Mouse (Mus musculus): ENCODE data around the gene Klf9.
A peak's percentile ranks its signal among the peaks of the same experiment; 100 is the strongest.

Klf9 gene

DNA sequence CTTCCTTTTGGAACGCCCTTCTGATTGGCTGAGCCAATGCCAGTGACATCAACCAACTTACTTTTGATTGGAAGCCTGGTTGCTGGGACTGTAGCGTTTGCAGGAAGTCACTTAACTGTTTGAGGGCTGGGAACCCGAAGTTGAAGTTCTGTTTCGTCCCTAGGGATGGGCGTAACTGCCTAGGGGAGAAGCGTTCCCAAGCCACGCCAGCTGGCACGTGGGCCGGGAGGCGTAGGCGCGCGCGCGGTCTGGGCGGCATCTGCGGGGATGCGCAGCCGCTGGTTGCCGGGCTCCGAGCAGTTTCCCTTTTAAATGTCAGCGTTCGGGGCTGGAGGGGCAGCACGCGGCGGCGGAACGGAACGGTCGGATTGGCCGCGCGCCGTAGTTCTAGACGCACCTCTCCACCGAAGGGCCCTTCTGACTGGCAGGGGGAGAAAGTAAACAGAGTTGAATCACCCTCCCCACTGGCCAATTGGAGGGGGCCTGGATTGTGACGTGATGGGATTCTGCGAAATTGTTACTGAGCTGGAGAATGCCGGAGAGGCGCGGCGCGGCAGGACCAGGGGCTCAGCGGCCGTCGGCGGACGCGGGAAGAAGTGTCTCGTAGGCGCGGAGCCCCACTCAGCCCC lies at the start of gene Klf9:
Gene Klf9 (plus strand): TSS at position 538 of the 629 bp plus-strand sequence.
- peak; percentile 97 for DNase-seq (ENCODE audit: extremely low read depth, insufficient read length, low spot score)

DNA sequence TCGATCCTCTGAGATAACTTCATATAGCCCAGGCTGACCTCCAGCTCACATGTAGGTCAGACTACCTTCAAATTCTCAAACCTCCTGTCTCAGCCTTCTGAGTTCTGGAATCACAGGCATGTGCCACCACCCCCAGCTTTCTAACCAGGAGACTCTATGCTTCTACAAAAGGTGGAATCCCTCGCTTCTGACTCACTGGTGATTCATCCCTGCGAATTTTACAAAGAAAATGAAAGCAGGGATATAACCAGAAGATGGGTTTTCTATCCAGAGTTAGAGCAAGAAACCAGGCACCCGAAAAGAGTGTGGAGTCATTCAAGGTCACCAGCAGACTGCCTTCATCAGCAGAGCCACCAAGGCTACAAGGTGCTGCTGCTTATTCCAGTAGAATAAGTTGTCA lies 49.4 kb upstream of the Klf9 start:
- peak; percentile 25 for DNase-seq (ENCODE audit: extremely low read depth, insufficient read length, low spot score)

DNA sequence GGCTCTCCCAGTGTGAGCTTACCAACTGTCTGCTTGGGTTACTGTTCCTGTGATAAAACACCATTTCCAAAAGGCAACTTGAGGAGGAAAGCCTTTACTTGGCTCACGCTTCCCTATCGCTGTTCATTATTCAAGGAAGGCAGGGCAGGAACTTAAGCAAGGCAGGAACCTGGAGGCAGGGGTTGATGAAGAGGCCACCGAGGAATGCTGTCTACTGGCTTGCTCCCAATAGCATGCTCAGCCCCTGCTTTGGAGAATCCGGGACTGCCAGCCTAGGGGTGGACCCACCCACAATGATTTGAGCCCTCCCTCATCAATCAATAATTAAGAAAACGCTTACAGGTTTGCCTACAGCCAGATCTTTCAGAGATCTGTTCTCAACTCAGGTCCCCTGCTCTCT lies 47.5 kb upstream of the Klf9 start:
- no peak for DNase-seq (ENCODE audit: extremely low read depth, insufficient read length, low spot score)

DNA sequence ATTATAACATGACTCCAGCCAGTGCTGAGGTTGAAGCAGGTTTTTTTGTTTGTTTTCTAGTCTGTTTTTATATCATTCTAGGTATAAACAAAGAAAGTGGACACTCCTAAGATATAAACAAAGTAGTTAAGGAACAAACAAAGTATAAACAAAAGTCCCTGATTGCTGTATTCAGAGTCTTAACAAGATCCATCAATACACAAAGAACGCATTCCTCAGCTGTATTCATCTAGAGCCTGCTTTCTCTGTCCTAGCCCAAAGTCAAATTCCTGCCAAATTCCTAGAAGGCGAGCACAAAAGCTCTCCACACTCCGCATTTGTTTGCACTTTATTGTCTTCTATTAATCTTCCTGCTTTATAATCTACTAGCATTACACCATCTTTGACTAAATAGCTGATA lies 46.1 kb upstream of the Klf9 start:
- DNase-seq (ENCODE audit: extremely low read depth, insufficient read length, low spot score) = no peak

DNA sequence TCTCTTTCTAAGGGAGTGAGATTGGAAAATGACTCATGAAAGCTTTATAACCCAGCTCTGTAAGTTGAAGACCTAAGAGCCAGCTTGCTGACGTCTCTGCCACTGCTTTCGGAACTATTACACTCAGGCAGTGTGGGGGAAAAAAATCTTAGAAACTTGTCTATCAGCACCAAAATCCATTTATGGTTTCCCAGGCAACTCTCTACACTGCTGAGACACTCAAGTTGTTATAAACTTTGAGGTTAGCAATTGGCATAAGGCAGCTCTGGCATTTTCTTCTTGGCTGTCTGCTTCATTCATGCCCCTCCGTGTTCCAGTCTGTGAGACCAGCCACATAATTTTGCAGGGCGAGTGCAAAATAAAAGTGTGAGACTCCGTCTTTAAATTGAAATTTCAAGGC lies 34.2 kb upstream of the Klf9 start:
- DNase-seq (ENCODE audit: extremely low read depth, insufficient read length, low spot score) = no peak

DNA sequence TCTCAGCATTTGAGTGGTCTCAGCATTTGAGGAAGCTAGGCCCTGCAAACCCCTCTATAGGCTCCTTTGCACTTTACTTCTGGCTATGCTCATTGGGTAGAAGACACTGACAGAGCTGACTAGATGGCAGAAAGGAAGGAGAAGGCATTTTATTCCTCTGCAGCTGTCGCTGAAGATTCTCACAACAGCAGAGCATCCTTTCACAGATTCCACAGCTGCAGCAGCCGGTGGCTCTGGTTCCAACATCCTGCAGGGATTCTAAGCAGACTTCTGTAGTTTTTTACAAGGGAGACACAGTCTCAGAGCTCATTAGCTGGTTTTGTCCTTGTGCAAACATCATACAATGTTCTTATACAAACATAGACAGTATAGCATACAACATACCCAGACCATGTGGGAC lies 33.7 kb upstream of the Klf9 start:
- DNase-seq (ENCODE audit: extremely low read depth, insufficient read length, low spot score) = no peak

DNA sequence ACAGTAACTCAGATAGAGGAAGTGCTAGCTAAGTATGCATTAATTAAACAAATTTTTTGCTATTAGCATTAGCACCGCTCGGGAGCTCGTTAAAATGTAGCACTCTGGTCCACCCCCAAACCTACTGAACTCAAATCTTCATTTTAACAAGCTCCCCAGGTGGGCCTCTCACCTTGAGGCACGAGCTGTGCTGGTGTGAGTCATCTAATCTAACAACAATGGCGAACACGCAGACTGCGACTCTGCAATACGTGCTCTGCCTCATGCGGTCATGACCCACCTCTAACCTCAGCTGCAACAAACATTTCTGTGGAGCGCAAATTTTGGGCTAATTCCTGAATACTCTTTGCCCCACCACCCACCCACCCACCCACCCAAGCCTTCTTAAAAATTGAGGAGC lies 19.2 kb upstream of the Klf9 start:
- no peak for DNase-seq (ENCODE audit: extremely low read depth, insufficient read length, low spot score)

DNA sequence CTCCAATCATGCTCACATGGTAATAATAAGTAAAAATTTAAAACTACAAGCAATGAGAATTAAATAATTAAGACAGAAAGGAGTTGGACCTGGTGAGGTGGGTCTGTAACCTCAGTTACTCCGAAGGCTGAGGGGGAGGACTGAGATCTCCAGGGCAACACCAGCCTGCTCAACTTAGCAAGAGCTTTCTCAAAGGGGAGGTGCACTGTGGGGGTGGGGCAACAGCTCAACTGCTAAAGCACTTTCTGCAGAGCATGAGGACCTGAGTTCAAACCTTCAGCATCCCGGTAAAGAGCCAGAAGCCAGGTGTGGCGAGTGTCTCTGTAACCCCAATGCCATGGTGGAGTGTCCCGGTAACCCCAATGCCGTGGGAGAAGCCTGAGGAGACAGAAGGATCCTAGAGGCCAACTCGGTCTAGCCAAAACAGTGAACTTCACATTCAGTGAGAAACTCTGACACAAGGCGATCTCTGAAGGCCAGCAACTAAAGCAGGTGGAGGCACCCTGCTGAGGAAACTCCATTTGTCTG lies 16.9 kb upstream of the Klf9 start:
- no peak for DNase-seq (ENCODE audit: extremely low read depth, insufficient read length, low spot score)

DNA sequence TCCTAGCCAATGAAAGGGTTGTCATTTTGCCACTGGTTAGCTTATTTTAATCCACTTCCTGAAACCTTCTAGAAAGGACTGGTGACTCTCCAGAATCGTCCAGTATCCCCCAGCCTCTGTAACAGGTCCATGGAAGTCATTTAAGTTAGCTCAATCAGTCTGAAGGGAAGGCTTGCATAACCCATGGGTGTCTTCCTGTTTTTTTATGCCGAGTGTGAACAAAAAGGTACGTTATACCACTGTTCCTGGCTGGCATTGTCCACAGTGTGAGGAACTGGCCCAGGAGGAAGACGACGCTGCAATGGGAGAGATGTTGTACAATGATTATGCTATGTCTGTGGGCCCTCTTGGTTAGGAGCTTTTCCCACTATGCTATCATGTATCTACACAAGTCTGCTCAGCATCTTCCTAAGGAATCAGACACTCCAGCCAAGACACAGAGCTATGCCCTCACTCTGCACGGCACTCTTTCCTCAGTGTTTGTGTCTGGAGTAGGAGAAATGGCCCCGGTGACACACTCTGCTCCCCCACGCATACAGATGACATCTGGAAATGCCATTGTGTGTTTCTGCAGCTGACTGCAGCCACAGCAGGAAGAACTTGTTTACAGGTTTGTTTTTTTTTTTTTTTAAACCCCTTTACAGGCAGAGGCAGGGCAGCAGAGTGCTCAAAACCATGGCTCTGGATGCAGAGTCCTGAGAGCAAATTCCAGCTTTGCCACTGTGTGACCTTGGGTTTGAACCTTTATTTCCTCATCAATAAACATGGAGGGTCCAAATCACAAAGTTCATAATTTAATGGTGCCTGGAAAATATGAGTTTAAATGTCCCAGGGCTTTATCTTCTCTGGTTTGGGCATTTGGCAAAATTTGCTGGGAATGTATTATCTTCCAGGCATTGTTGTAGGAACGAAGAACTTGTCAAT lies 15.5 kb upstream of the Klf9 start:
- no peak for DNase-seq (ENCODE audit: extremely low read depth, insufficient read length, low spot score)

DNA sequence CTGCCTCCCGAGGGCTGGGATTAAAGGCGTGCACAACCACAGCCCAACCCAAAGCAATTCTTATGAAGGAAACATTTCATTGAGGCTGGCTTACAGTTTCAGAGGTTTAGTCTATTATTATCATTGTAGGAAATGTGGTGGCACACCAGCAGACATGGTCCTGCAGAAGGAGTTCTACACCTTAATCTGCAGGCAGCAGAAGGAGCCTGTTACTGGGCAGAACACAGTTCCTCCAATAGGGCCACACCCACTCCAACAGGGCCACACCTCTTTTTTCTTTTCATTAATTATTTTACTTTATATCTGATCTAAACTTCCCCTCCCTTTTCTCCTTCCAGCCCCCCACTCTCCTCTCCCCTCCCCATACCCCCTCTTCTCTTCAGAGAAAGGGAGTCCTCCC lies 11.1 kb upstream of the Klf9 start:
- no peak for DNase-seq (ENCODE audit: extremely low read depth, insufficient read length, low spot score)

DNA sequence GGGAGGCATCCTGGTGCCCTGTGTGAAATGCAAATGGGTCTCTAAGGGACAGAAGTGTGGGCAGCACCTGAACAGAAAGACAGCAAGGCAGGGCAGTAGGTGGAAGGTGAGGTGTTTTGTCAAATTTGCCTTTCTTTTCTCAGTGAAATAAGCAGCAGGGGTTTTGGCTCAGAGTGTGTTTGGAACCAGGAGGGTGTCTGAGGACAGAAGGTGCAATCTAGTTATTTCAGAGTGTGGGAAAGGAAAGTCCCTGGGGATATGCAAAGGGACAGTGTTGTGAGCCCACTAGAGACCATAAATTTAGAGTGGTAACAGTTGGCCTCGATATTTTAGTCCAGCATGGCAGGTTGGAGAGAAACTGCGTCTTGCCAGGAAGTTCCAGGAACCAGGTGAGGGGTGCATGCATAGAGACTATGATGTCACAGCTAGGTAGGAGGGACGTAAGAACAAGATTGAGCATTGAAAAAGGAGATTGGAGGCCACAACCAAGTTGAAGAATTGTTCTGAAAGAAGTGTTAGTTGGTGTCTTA lies 8.9 kb upstream of the Klf9 start:
- DNase-seq (ENCODE audit: extremely low read depth, insufficient read length, low spot score) = no peak

DNA sequence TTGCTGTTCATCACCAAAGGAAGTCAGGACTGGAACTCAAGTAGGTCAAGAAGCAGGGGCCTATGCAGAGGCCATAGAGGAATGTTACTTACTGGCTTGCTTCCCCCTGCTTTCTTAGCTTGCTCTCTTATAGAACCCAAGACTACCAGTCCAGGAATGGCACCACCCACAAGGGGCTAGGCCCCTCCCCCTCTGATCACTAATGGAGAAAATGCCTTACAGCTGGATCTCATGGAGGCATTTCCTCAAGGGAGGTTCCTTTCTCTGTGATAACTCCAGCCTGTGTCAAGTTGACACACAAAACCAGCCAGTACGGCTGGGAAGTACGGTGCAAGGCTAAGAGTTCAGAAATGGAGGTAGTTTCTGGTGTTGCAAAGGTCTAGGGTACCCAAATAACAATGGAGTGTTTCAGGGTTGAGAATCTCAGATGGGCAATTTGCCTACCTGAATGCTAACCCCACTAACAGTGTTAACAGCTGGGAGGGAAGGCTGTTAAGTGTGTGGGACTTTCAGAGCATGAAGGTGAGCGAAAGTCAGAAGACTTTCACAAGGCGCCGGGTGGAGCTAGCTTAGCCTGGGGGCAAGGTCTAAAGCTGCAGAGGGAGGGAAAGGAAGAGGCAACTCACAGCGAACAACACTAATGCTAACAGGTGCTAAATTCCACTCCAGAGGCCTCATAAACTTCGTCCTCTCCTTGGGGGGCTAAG lies 8.2 kb upstream of the Klf9 start:
- DNase-seq (ENCODE audit: extremely low read depth, insufficient read length, low spot score) = no peak

DNA sequence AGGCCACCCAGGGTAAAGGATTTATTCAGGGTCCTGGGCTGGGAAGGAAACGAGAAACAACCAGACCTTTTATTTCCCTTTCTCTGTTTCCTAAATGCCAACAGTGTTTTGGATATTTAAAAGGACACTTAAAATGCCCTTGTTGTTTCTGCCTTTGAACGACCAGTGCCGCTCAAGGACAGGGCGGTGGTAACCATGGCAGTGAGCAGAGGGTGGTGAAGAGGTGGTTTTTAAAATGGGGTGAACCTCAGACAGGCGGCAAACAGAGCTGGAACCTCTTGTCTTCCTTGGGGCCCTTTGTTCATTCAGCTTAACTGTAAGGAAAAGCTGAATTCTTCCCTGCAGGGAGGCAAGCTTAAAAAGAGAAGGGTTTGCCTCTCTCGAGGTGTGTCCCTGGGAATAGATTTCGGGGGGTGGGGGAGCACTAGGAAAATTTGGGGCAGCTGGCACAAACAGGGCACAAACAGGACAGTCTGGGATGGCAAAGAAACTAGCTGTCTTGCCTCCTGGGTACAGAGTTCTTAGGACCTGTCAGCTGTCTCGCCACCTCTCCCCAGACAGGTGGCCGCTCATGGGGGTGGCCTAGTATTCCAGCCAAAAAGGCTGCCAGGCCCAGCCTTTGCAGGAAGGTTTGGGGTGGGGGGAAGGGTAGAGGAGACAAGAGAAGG lies 7.5 kb upstream of the Klf9 start:
- DNase-seq (ENCODE audit: extremely low read depth, insufficient read length, low spot score) = no peak

DNA sequence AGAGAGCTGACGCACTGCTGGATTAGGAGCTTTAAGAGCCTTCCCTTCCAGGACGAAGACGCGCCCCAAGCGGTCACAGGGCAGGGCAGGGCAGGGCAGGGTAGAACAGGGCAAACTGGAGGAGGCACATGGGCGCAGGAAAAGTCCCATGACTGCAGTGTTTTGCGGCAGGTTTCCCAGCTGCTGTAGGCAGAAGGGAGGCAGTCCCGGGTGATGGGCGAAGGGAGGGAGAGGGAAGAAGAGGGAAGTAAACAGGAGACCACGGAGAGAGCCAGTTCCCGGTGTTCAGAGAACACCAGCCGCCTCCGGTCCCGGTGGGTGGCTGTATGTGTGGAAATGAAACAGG lies 7.0 kb upstream of the Klf9 start:
- peak; percentile 67 for DNase-seq (ENCODE audit: extremely low read depth, insufficient read length, low spot score)

DNA sequence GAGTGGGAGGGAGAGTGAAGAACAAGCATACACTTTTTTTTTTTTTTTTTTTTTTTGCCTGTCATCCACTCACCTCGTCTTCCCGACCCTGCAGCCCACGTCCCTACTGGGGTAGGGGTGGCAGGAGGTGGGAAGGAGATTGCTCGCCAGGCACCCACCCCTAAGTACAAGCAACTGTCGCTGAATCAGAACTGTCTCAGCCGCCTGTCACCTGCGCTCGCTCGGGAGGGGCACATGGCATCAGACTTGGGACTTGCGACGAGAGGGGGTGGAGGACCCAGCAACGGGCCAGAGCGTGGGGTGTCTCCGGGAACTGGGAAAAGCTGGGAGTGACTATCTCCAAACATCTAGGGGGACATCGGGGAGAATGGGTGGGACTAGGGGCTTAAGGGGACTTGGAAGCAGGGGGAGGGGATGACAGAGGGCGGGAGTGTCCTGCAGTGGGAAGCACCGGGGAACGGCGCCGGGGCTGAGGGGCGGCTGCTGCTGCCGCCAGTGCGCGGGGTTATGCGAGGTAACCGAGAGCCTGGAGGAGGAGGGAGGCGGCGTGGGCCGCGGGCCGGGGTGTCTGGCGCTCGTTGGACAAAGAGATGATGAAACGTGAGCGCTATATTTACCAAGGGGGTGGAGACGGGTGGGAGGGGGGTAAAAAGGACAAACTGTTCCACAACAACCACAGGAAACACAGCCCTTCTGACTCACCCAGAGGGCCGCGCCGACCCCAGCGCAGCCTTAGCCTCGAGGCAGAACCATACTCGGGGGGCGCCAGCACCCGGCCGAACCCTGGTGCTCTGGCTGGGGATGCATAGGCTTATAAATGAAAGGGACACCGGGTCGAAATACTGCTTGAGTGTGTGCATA lies 6.4 kb upstream of the Klf9 start:
- DNase-seq (ENCODE audit: extremely low read depth, insufficient read length, low spot score) = peak; percentile 69

DNA sequence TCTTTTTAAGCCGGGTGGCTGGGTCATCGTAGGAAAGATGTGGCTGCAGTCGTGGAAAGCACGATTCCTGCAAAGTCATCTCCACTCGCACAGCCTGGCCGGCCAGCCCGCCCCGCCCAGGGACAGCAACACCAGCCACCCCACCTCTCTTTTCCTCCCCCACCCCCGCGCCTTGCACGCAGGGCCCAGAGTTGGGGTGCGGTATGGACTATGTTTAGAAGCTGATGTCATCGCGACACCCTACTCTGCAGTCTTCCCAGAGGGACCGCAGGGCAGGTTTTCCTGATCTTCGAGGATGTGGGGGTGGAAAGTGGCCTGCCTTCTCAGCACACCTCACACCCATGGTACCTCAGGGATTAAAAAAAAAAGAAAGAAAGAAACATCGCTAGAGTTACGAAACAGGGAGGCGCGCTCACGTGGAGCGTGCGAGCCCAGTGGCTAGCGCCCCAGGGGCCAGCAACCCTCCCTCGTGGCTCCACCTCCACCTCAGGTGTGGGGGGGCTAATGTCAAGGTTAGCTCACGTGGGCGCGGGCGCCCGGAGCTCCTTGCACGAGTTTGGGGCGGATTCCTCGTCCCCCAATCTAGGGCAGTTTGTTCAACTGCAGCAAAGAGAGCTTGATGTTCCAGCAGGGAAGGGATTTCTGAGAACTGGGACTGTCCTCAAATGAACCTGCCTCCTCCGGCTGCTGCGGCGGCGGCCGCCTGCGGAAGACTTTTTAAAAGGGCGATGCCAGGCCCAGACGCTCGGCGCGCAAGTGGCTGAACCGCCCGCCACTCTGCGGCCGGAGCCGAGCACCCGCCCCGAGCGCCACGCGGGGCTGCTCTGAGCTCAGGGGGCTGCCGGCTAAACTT lies 5.5 kb upstream of the Klf9 start:
- peak; percentile 87 for DNase-seq (ENCODE audit: extremely low read depth, insufficient read length, low spot score)

DNA sequence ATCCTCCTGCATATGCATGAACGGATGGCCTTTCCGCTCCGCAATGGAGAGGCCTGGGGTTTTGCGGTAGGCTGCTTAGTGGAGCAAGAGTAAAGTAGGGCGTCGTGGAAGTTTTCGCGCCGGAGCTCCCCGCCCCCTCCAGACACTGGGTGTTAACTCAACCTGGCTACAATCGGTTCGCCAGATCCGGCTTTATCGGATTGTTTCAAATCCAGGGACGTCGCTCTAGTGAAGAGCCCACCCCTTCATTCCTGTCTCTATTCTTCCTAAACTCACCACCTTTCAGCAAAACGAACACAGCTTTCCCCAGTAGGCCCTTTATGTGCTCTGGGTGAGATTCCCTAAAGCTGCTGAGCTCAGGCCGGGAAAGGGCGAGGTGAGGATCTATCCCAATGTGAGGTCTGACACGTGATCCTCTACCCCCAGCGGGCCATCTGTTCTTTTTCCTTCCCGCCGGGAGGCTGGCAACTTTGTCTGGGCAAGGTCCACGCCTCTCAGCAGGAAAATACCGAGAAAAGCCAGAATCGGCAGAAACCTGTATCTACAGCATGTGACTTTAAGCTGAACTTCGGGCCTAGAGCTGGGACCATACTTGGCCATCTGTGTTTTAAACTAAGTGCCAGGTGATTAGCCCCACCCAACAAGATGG lies 4.7 kb upstream of the Klf9 start:
- peak; percentile 60 for DNase-seq (ENCODE audit: extremely low read depth, insufficient read length, low spot score)

DNA sequence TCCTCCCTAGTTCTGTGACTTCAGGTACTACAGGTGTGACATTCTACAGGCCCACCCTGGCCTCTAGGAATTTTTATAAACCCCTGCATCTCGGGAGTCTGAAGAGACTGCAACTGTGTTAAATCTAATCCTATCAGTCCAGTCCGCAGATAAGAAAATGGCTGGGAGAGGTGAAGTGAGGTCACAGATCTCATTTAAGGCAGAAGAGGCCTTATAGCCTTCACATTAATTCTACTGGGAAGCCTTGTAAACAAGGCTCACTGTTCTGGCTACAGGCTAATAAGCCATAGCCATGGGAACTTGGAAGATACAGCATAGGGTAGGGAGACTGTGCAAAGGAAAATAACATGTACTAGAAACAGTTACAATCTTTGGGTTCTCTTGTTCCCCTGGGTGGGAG lies 3.7 kb upstream of the Klf9 start:
- no peak for DNase-seq (ENCODE audit: extremely low read depth, insufficient read length, low spot score)
